Mouse (Mus musculus) MEL (cell line): ENCODE data around the gene Izumo4. TPM values are rescaled to one million over a fixed set of nuclear protein-coding genes. Genes with fewer than 3 reads are reported as not detected.

Source experiments
- DNase-seq: peaks from one replicate; pipeline ENCODE4 v3.0.0; 2011; ENCODE audit warnings: low read depth, low spot score
- H3K27ac ChIP-seq: 2 replicates; pipeline ENCODE4 v1.5.1; 2012; ENCODE audit warnings: low read depth, mild to moderate bottlenecking, control low read depth, low read length, moderate library complexity; ENCODE audit not compliant: control insufficient read depth
- H3K27me3 ChIP-seq, 2 experiments: fragments of 150-350 bp in 1 of 2; sonication (generic) in 1 of 2; 2 replicates each; pipeline ENCODE4 v1.6.1; 2012; ENCODE audit warnings: low read length in 2 of 2, mild to moderate bottlenecking in 2 of 2, improper control_type of control experiment in 1 of 2, moderate library complexity in 1 of 2; ENCODE audit not compliant: insufficient read depth in 2 of 2, control insufficient read depth in 1 of 2
- H3K36me3 ChIP-seq, 2 experiments: 2 replicates each; pipeline ENCODE4 v1.6.1; 2012 to 2014; ENCODE audit warnings: low read length in 2 of 2, improper control_type of control experiment in 1 of 2, inconsistent platforms in 1 of 2, mild to moderate bottlenecking in 1 of 2; ENCODE audit not compliant: insufficient read depth in 2 of 2, control insufficient read depth in 1 of 2
- H3K4me1 ChIP-seq, 2 experiments: fragments of 150-350 bp in 1 of 2; sonication (generic) in 1 of 2; 2 replicates each; pipeline ENCODE4 v1.6.1; 2012; ENCODE audit warnings: low read length in 2 of 2, improper control_type of control experiment in 1 of 2, mild to moderate bottlenecking in 1 of 2; ENCODE audit not compliant: insufficient read depth in 2 of 2, control insufficient read depth in 1 of 2
- H3K4me3 ChIP-seq, 2 experiments: fragments of 150-350 bp in 1 of 2; sonication (generic) in 1 of 2; 2 replicates each; pipeline ENCODE4 v1.5.1; 2012; ENCODE audit warnings: low read depth in 2 of 2, low read length in 2 of 2, mild to moderate bottlenecking in 2 of 2, moderate library complexity in 2 of 2, control low read depth in 1 of 2, improper control_type of control experiment in 1 of 2; ENCODE audit not compliant: control insufficient read depth in 1 of 2, insufficient read depth in 1 of 2
- H3K79me2 ChIP-seq: 2 replicates; pipeline ENCODE4 v1.6.1; 2012; ENCODE audit warnings: mild to moderate bottlenecking, low read length, moderate library complexity; ENCODE audit not compliant: control insufficient read depth, poor library complexity, insufficient read depth
- H3K9ac ChIP-seq: 2 replicates; pipeline ENCODE4 v1.6.1; 2012; ENCODE audit warnings: low read depth, mild to moderate bottlenecking, control low read depth, low read length, moderate library complexity; ENCODE audit not compliant: control insufficient read depth, poor library complexity, severe bottlenecking
- H3K9me3 ChIP-seq: fragments of 150-350 bp; sonication (generic); replicated peaks from 2 replicates; pipeline ENCODE4 v1.6.1; 2012; ENCODE audit warnings: mild to moderate bottlenecking, low read length, improper control_type of control experiment, moderate library complexity; ENCODE audit not compliant: insufficient read depth
- BHLHE40 ChIP-seq: IDR thresholded peaks from 2 replicates; pipeline ENCODE4 v1.6.1; 2012; ENCODE audit warnings: low read depth, mild to moderate bottlenecking, inconsistent platforms, low read length, improper control_type of control experiment, borderline replicate concordance
- CHD2 ChIP-seq: IDR thresholded peaks from 2 replicates; pipeline ENCODE4 v1.6.1; 2011; ENCODE audit warnings: low read length, improper control_type of control experiment
- CTCF ChIP-seq, 3 experiments: IDR thresholded peaks in 2 of 3; conservative IDR thresholded peaks in 1 of 3; 2 replicates each; pipeline ENCODE4 v1.5.1; 2011 to 2012; ENCODE audit warnings: low read length in 3 of 3, low read depth in 2 of 3, mild to moderate bottlenecking in 2 of 3, improper control_type of control experiment in 1 of 3, inconsistent platforms in 1 of 3, mixed read lengths in 1 of 3, moderate library complexity in 1 of 3; ENCODE audit not compliant: control insufficient read depth in 1 of 3, insufficient read depth in 1 of 3, poor library complexity in 1 of 3, severe bottlenecking in 1 of 3
- E2F4 ChIP-seq: IDR thresholded peaks from 2 replicates; pipeline ENCODE4 v1.6.1; 2011; ENCODE audit warnings: low read depth, low read length, improper control_type of control experiment, borderline replicate concordance
- ETS1 ChIP-seq: IDR thresholded peaks from 2 replicates; pipeline ENCODE4 v1.6.1; 2012; ENCODE audit warnings: low read depth, mild to moderate bottlenecking, inconsistent platforms, low read length, improper control_type of control experiment, moderate library complexity
- GABPA ChIP-seq: IDR thresholded peaks from 2 replicates; pipeline ENCODE4 v1.6.1; 2012; ENCODE audit warnings: low read depth, mild to moderate bottlenecking, inconsistent platforms, low read length, improper control_type of control experiment, moderate library complexity
- MAFK ChIP-seq: IDR thresholded peaks from 2 replicates; pipeline ENCODE4 v1.6.1; 2011; ENCODE audit warnings: low read depth, mild to moderate bottlenecking, low read length, improper control_type of control experiment, borderline replicate concordance
- MAZ ChIP-seq: IDR thresholded peaks from 2 replicates; pipeline ENCODE4 v1.6.1; 2012; ENCODE audit warnings: low read depth, mild to moderate bottlenecking, inconsistent platforms, low read length, improper control_type of control experiment
- MEF2A ChIP-seq: IDR thresholded peaks from 2 replicates; pipeline ENCODE4 v1.6.1; 2014; ENCODE audit warnings: low read depth, mild to moderate bottlenecking, inconsistent platforms, low read length, improper control_type of control experiment; ENCODE audit not compliant: poor library complexity, insufficient replicate concordance, severe bottlenecking; ENCODE audit errors: extremely low read depth
- MXI1 ChIP-seq: IDR thresholded peaks from 2 replicates; pipeline ENCODE4 v1.6.1; 2011; ENCODE audit warnings: mild to moderate bottlenecking, low read depth, low read length, improper control_type of control experiment
- MYB ChIP-seq: IDR thresholded peaks from 2 replicates; pipeline ENCODE4 v1.6.1; 2011; ENCODE audit warnings: mild to moderate bottlenecking, low read depth, low read length, improper control_type of control experiment
- NELFE ChIP-seq: IDR thresholded peaks from 2 replicates; pipeline ENCODE4 v1.6.1; 2011; ENCODE audit warnings: low read depth, low read length, improper control_type of control experiment
- POLR2A ChIP-seq, 2 experiments: IDR thresholded peaks; 2 replicates each; pipeline ENCODE4 v1.6.1; 2011 to 2012; ENCODE audit warnings: low read length in 2 of 2, mild to moderate bottlenecking in 2 of 2, control low read depth in 1 of 2, improper control_type of control experiment in 1 of 2, low read depth in 1 of 2, moderate library complexity in 1 of 2; ENCODE audit not compliant: control insufficient read depth in 1 of 2, insufficient read depth in 1 of 2, poor library complexity in 1 of 2
- SIN3A ChIP-seq: IDR thresholded peaks from 2 replicates; pipeline ENCODE4 v1.6.1; 2012; ENCODE audit warnings: low read length, improper control_type of control experiment, inconsistent platforms
- SMC3 ChIP-seq: IDR thresholded peaks from 2 replicates; pipeline ENCODE4 v1.6.1; 2011; ENCODE audit warnings: low read depth, low read length, improper control_type of control experiment
- TAL1 ChIP-seq: IDR thresholded peaks from 2 replicates; pipeline ENCODE4 v1.6.1; 2012; ENCODE audit warnings: mild to moderate bottlenecking, inconsistent platforms, low read length, moderate library complexity, mixed read lengths
- ZMIZ1 ChIP-seq: IDR thresholded peaks from 2 replicates; pipeline ENCODE4 v1.6.1; 2012; ENCODE audit warnings: low read depth, mild to moderate bottlenecking, inconsistent platforms, low read length, improper control_type of control experiment, moderate library complexity
- polyA plus RNA-seq, 2 experiments: library from polyadenylated mRNA; stranded (reverse) in 1 of 2; unstranded in 1 of 2; fragments of >175 nt in 1 of 2; fragments of >200 nt in 1 of 2; gene quantifications; 2 replicates each; pipeline versions ENCODE4 v1.2.1 to v1.2.4; 2012; ENCODE audit warnings: low replicate concordance in 2 of 2, low read depth in 1 of 2; ENCODE audit not compliant: insufficient read length in 2 of 2, insufficient read depth in 1 of 2, missing spikeins in 1 of 2
- total RNA-seq: library from RNA; depleted of rRNA; stranded (reverse); fragments of 300-350 nt; gene quantifications from 2 replicates; pipeline ENCODE4 v1.2.3, GENCODE M21; 2012

Izumo4 gene
- total and polyA plus RNA-seq, 3 experiments, result 1.0 to 3.8 TPM; not detected in 1

GRCm38 (mm10) chr10:80653156-80653720 is 48.7 kb upstream of the Izumo4 start:
- no peak overlapping the region for H3K27ac ChIP-seq
- H3K27me3 ChIP-seq, result no peaks in the 10 kb centered on the region
- peaks cover 0 to 9% of the 10 kb centered on the region in 2 experiments; a peak in 2 of 4 replicates for H3K36me3 ChIP-seq
- no peak for DNase-seq
- peaks cover 8% of the 10 kb centered on the region for H3K79me2 ChIP-seq
- no peak overlapping the region for H3K9ac ChIP-seq
- TF ChIP-seq SIN3A, result no peak
- TF ChIP-seq E2F4, result no peak
- TF ChIP-seq BHLHE40, result no peak
- no peak for TF ChIP-seq ETS1
- TF ChIP-seq MXI1, result no peak
- TF ChIP-seq TAL1, result no peak
- no peak for TF ChIP-seq MEF2A
- no peak for TF ChIP-seq MAZ
- TF ChIP-seq POLR2A (IDR thresholded peaks at IDR 0.05; ENCODE audit: control insufficient read depth in 1 of 2, insufficient read depth in 1 of 2, low read depth in 1 of 2, low read length in 2 of 2, poor library complexity in 1 of 2), result no peak
- TF ChIP-seq MYB, result no peak
- no peak for TF ChIP-seq CHD2
- TF ChIP-seq GABPA, result no peak
- no peak for TF ChIP-seq SMC3
- H3K4me1 ChIP-seq, result peaks cover 3 to 15% of the 10 kb centered on the region in 2 experiments
- no peaks in the 10 kb centered on the region for H3K9me3 ChIP-seq
- no peak overlapping the region for H3K4me3 ChIP-seq

GRCm38 (mm10) chr10:80654866-80655265 is 47.1 kb upstream of the Izumo4 start:
- no peak overlapping the region for H3K4me3 ChIP-seq
- H3K9ac ChIP-seq, result no peak overlapping the region
- no peak for DNase-seq
- H3K4me1 ChIP-seq, result peaks cover 3 to 21% of the 10 kb centered on the region in 2 experiments
- TF ChIP-seq ETS1 (no peak), GABPA (no peak), ZMIZ1 (no peak), BHLHE40 (no peak), CTCF (IDR thresholded peaks at IDR 0.05 in 2 of 3, conservative IDR thresholded peaks at IDR 0.05 in 1 of 3; ENCODE audit: control insufficient read depth in 1 of 3, insufficient read depth in 1 of 3, low read depth in 2 of 3, low read length in 3 of 3, poor library complexity in 1 of 3, severe bottlenecking in 1 of 3) (no peak), MAFK (no peak), NELFE (no peak), MEF2A (no peak), E2F4 (no peak)
- H3K27me3 ChIP-seq, result no peaks in the 10 kb centered on the region
- no peak overlapping the region for H3K27ac ChIP-seq
- peaks cover 0 to 9% of the 10 kb centered on the region in 2 experiments; a peak in 2 of 4 replicates for H3K36me3 ChIP-seq
- peaks cover 8% of the 10 kb centered on the region for H3K79me2 ChIP-seq
- H3K9me3 ChIP-seq, result no peaks in the 10 kb centered on the region
